Mouse (Mus musculus): ENCODE data around the gene Fank1. TPM values are rescaled to one million over a fixed set of nuclear protein-coding genes. Genes with fewer than 3 reads are reported as not detected.

The Fank1 gene
- polyA plus RNA-seq (2015; fragmentation: Nextera tagmentation; extraction: Ambion mirVana): 0.07 TPM in 1 of 2 replicates, not detected in the other

GRCm38 (mm10) chr7:133776626-133776996, at the start of gene Fank1:
Fank1 (plus strand) TSS chr7:133776861.

GRCm38 (mm10) chr7:133782717-133783435, 6.2 kb downstream of the Fank1 start, which contains the start of gene Dhx32:
Dhx32 (minus strand) TSS chr7:133782726.

Other genes with a start within 250 kb of the Fank1 start
- gene Tex36, start 174.7 kb upstream of the Fank1 start, polyA plus RNA-seq (2015; fragmentation: Nextera tagmentation; extraction: Ambion mirVana): not detected in 2 replicates
- gene Edrf1, start 139.3 kb upstream of the Fank1 start, polyA plus RNA-seq (2015; fragmentation: Nextera tagmentation; extraction: Ambion mirVana): 9.1 and 9.8 TPM in 2 replicates
- gene Mmp21, start 96.8 kb upstream of the Fank1 start, polyA plus RNA-seq (2015; fragmentation: Nextera tagmentation; extraction: Ambion mirVana): 0.06 and 0.07 TPM in 2 replicates
- 94.3 and 104 TPM in 2 replicates for gene Bccip, start 67.5 kb upstream of the Fank1 start, polyA plus RNA-seq (2015; fragmentation: Nextera tagmentation; extraction: Ambion mirVana)
- 111 and 133 TPM in 2 replicates for gene Uros, start 66.8 kb upstream of the Fank1 start, polyA plus RNA-seq (2015; fragmentation: Nextera tagmentation; extraction: Ambion mirVana)
- gene Dhx32, start 5.9 kb downstream of the Fank1 start, polyA plus RNA-seq (2015; fragmentation: Nextera tagmentation; extraction: Ambion mirVana): 9.4 and 12.0 TPM in 2 replicates